Mouse (Mus musculus) inflammation-experienced regulatory T-cells, adult 6 months (primary cell): ENCODE measurements around the gene Zfand4. TPM values are rescaled to one million over a fixed set of nuclear protein-coding genes. Genes with fewer than 3 reads are reported as not detected.
"Not testable (repeated sequence)": the region's sequence is repeated elsewhere in the genome, so short reads cannot be mapped to it uniquely, and the experiment has no call there.

Experiments used
- ATAC-seq: one replicate; pipeline ENCODE4 v1.8.0; 2017
- polyA plus RNA-seq, 3 experiments: library from polyadenylated mRNA; unstranded; fragments of 100-300 nt; shearing (Covaris generic); gene quantifications; one replicate each; pipeline ENCODE4 v1.2.1; 2017

Gene Zfand4
- 1 to 10 TPM in 2 of 3 experiments, under 1 TPM in 1; 0.75 to 4.5 (median 2.4) TPM for polyA plus RNA-seq

GRCm38 (mm10) chr6:116264018-116264651 lies at the start of gene Zfand4:
Gene Zfand4, plus strand, starts transcription at chr6:116264222.
- peak; percentile 98 for ATAC-seq

DNA sequence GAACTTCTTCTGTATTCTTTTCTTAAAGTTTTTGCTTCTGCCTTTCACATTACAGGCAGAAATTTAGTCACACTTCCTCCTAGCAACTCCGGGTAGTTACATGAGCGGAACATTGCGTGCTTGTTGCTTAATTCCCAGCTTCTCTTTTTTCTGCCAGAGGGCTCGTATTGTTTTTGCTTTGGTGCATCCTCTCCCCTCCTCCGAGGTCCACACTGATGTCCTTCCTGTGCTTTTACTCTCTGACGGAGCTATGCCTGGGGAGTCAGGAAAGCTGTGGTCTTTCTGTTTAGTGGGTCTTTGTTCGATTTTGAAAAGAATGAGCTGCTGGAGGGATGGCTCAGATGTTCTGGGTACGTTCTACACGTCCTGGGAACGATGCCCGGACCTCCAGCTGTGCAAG lies 36.3 kb upstream of the Zfand4 start:
- ATAC-seq, result no peak

GRCm38 (mm10) chr6:116228785-116229525 lies 35.1 kb upstream of the Zfand4 start:
- ATAC-seq, result peak; percentile 85

GRCm38 (mm10) chr6:116234821-116235220 lies 29.2 kb upstream of the Zfand4 start:
- not testable (repeated sequence) for ATAC-seq

DNA sequence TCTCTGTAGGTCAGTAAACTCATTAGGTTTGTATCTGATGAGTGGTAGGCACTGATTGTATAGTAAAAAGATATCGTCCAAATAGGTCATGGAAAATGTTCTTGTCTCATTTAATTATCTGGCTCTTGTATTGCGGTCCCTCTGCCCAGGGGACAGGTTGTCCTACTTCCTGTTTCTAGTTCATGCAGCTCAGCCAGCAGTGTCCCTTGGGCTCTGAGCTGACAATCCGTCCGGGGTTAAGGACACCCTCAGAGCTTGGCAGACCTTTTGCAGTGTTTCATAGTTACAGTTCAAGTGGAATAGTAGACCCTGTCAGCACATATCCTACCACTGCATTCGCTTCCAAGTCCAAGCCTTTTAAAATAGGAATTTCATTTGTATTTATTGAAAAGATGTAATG lies 28.7 kb upstream of the Zfand4 start:
- ATAC-seq, result no peak

DNA sequence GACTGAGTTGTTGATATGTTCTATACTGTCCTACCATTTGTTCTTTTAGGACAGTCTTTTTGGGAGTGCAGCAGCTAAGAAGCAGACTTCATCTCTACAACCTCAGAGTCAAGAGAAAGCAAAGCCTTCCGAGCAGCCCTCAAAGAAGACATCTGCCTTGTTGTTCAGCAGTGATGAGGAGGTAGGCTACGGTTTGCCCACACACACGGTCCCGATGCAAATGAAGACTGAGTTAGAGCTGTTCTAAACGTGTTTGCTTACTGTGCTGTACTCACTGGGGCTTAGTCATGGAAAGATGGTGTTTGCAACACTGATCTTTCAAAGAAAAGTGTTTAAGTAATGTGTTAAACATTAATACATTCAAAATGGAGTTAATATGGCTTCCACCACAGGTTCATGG lies 25.9 kb upstream of the Zfand4 start:
- ATAC-seq, result no peak

- ATAC-seq, result no peak
Measured at GRCm38 (mm10) chr6:116240371-116240770, 23.7 kb upstream of the Zfand4 start.

DNA sequence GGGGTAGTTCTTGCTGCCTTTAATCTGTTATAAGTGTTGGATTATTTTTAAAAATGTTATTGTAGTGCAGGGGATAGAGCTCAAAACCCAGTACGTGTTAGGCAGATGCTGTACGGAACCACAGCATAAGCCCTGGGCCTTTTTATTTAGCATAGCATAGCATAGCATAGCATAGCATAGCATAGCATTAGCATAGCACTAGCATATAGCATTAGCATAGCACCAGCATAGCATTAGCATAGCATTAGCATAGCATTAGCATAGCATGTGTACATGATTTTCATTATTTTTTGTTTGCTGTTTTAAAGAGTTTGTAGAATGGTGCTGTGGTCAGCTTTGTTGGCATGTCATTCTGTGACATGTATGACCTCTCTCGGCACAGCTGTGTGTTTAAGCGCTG lies 4.4 kb upstream of the Zfand4 start:
- no peak for ATAC-seq

- no peak for ATAC-seq
Measured at GRCm38 (mm10) chr6:116260481-116260880, 3.5 kb upstream of the Zfand4 start.

GRCm38 (mm10) chr6:116262824-116263223 lies 1.2 kb upstream of the Zfand4 start:
- ATAC-seq, result no peak

DNA sequence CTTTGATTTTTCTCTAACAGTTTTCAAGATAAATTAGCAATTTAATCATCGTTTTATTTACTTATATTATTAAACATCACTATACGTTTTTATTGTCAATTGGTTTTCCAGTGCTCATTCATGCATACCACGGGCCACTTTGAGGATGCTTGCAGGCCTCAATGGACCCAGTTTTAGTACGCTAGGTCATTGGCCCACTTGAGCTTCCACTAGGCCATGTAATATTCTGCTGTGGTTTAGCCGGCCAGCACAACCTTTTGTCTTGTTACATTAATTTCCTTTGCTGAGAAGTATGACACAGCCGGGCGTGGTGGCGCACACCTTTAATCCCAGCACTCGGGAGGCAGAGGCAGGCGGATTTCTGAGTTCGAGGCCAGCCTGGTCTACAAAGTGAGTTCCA lies 814 bp downstream of the Zfand4 start:
- ATAC-seq, result no peak

DNA sequence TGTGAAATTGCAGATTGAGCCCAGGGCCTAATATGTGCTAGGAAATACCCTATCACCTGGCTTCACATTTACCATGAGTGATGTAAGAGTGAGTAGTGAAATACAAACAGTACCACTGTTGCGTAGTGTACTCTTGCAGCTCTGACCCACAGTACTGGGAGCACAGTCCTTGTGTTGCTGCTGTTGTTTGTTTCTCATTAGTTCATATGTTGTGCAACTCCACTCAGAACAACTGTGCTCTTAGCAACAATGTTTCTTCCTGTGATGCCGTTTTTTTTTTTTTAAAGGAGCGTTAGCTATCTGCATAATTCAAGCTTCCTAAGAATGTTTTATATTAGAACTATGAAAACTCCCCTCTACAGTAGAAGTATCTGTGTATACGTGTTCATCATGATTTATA lies 1.6 kb downstream of the Zfand4 start:
- no peak for ATAC-seq

- no peak for ATAC-seq
Measured at GRCm38 (mm10) chr6:116266273-116267109, 2.5 kb downstream of the Zfand4 start.

DNA sequence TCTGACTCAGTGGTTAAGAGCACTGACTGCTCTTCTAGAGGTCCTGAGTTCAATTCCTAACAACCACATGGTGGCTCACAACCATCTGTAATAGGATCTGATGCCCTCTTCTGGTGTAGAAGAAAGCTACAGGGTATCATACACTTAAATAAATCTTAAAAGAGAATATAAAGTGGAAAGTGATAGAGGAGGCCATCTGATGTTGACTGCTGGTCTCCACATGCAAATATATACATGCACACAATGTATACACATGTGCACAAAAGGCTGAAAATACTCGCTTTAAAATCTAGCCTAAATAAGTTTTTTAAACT lies 3.0 kb downstream of the Zfand4 start:
- no peak for ATAC-seq

DNA sequence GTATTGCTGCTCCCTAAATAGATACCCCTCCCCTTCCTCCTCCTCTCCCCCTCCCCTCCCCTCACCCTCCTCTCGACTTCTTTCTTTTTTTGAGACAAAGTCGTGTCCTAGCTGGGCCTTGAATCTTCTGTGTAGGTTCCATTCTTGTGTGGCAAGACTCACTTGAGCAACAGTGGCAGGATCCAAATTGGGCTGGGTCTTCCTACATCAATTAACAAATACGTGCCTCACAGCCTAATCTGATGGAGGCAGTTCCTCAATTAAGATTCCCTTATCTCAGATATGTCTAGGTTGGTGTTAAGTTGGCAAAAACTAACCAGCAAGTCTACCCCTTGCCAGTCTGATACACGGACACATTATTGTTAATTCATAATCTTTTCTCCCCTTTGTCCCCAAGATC lies 11.7 kb downstream of the Zfand4 start:
- no peak for ATAC-seq

DNA sequence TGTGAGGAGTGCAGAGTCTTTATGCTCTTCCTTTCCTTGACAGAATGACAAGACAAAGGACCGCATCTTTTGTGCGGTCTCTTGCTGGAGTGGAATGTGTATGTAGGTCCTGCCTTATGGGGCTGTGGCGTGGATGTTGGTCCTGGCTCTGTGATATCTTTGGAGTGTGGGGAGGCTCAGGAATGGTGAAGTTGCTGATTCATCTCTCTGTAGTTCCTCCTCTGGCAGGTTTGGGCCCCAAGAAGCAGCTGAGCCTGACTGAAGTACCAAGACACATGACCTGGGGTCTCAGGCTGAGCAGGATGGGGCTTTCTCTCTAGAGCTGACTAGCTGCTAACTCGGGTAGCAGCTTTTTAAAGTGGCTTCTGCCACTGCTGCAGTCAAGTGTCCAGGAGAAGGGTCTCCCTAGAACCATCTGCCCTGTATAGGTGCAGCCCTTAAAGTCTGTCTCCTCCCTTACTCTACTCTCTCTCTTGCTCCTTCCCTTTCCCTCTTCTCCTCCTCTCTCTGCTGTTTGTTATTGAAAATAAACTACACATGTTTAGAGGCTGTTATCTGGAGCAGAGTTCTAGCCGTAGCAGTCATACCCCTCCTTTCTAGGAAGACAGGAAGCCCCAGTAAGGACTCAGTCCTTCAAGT lies 14.8 kb downstream of the Zfand4 start:
- ATAC-seq, result no peak

DNA sequence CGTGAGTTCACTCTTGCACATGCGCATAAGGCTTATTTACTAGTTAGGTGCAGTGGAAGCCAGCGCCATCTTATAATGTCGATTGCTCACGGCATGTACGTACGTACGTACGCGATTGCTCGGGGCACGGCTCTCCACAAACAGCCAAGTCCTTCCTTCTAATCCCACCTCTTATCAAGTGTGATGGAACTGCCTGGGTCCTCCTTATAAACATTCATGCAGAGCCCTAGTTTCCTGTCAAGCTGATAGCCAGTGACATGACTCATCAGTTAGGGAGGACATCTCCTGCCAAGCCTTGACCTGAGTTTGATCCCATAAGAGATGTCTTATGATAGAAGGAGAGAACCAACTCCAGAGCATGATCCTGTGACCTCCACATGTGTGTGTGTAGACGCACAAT lies 17.0 kb downstream of the Zfand4 start:
- no peak for ATAC-seq

- ATAC-seq, result no peak
Measured at GRCm38 (mm10) chr6:116282546-116282945, 18.5 kb downstream of the Zfand4 start.

- ATAC-seq, result no peak
Measured at GRCm38 (mm10) chr6:116283280-116283679, 19.3 kb downstream of the Zfand4 start.

- ATAC-seq, result no peak
Measured at GRCm38 (mm10) chr6:116286321-116286720, 22.3 kb downstream of the Zfand4 start.

- no peak for ATAC-seq
Measured at GRCm38 (mm10) chr6:116286870-116287575, 23.0 kb downstream of the Zfand4 start.

DNA sequence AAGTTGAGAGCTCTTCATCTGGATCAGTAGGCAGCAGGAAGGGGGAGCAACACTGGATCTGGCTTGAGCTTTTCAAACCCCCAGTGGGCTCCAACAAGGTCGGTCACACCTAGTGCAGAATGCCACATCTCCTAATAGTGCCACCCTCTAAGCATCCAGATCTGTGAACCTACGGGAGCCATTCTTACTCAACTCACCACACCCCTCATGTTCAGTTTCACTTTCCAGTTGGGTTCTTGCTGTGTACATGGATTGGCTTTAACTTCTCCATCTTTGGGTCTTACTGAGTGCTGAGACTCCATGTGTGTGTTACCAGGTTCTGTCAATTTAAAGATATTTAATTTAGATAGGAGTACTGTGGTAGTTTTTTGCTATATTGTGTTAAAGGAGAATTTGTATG lies 47.4 kb downstream of the Zfand4 start:
- ATAC-seq, result no peak
